12 mouse cellular contexts compared by ENCODE assay signal in genomic region chr10:42980999-42981757, GRCm38 (mm10).
A peak's percentile ranks its signal among the peaks of the same experiment; 100 is the strongest.
DNase-seq lines count a peak whose midpoint lies in the region; ATAC-seq and TF ChIP-seq lines count a peak whose summit lies in the region.
"Had no signal": no experiment of that assay in that cellular context is flagged by ENCODE, and none has a peak within 500 bp of the region (broad histone marks: within the 10 kb centered on the region; RNA-seq: fewer than 3 reads in every experiment).

No protein-coding gene starts in this region.

- H3K9ac ChIP-seq in midbrain, embryonic 11.5 days (ENCODE audit: low read length): no peak overlapping the region
- no peak overlapping the region for H3K9ac ChIP-seq in hindbrain, embryonic 16.5 days (ENCODE audit: low read depth, low read length)

- no peak for DNase-seq in gastrocnemius, adult 2 months
- no peak for DNase-seq in gastrocnemius, postnatal 4 days (ENCODE audit: low spot score in 2 of 2)
- peak; percentile 82 for DNase-seq in midbrain, embryonic 11.5 days (ENCODE audit: low spot score, missing footprints)
- DNase-seq in midbrain, embryonic 10.5 days (ENCODE audit: low spot score): no peak
- DNase-seq in B cell, adult 2 months: no peak
- no peak for DNase-seq in right cerebral cortex, postnatal 10 days (ENCODE audit: low spot score in 2 of 2)
- DNase-seq: adrenal gland, postnatal 14 days; cerebellum, postnatal 25 days; liver; lung, adult 2 months had no signal

- no peak overlapping the region for H3K4me3 ChIP-seq in gastrocnemius, adult 2 months
- no peak overlapping the region for H3K4me3 ChIP-seq in midbrain, embryonic 11.5 days (ENCODE audit: low read depth, low read length)
- no peak overlapping the region for H3K4me3 ChIP-seq in midbrain, embryonic 10.5 days
- H3K4me3 ChIP-seq in hindbrain, embryonic 16.5 days (ENCODE audit: low read length): no peak overlapping the region
- H3K4me3 ChIP-seq: megakaryocyte, embryonic 14.5 days had no signal

- no peaks in the 10 kb centered on the region; the same call in 1 of the 2 replicates for H3K27me3 ChIP-seq in midbrain, embryonic 11.5 days (ENCODE audit: control insufficient read depth, insufficient read depth, low read length)
- peaks cover 5% of the 10 kb centered on the region for H3K27me3 ChIP-seq in midbrain, embryonic 10.5 days (ENCODE audit: low read depth, poor library complexity, severe bottlenecking)
- H3K27me3 ChIP-seq in hindbrain, embryonic 16.5 days (replicated peaks; ENCODE audit: control insufficient read depth, insufficient read depth, low read length): no peaks in the 10 kb centered on the region

- H3K4me1 ChIP-seq in midbrain, embryonic 11.5 days (ENCODE audit: control insufficient read depth, insufficient read depth, low read length): no peaks in the 10 kb centered on the region
- peaks cover 17% of the 10 kb centered on the region for H3K4me1 ChIP-seq in midbrain, embryonic 10.5 days
- no peaks in the 10 kb centered on the region for H3K4me1 ChIP-seq in hindbrain, embryonic 16.5 days (ENCODE audit: control insufficient read depth, insufficient read depth, low read depth, low read length)
- H3K4me1 ChIP-seq: megakaryocyte, embryonic 14.5 days had no signal

- ATAC-seq in midbrain, embryonic 11.5 days (ENCODE audit: low FRiP score): no peak
- peak; percentile 68 for ATAC-seq in hindbrain, embryonic 16.5 days

- 63% methylated on average over 7 of the region's 7 CpGs for WGBS in midbrain, embryonic 11.5 days
- 67% methylated on average over 7 of the region's 7 CpGs for WGBS in midbrain, embryonic 10.5 days
- 47% methylated on average over 7 of the region's 7 CpGs for WGBS in hindbrain, embryonic 16.5 days

- H3K36me3 ChIP-seq in midbrain, embryonic 11.5 days (ENCODE audit: control insufficient read depth, insufficient read depth, low read length): no peaks in the 10 kb centered on the region
- H3K36me3 ChIP-seq in midbrain, embryonic 10.5 days: no peaks in the 10 kb centered on the region
- no peaks in the 10 kb centered on the region for H3K36me3 ChIP-seq in hindbrain, embryonic 16.5 days (ENCODE audit: control insufficient read depth, insufficient read depth, low read length)

- peak; percentile 28; the same call in 1 of the 2 replicates for TF ChIP-seq CTCF in gastrocnemius, adult 2 months (IDR thresholded peaks at IDR 0.05)

- no peaks in the 10 kb centered on the region for H3K9me3 ChIP-seq in midbrain, embryonic 11.5 days (ENCODE audit: control insufficient read depth, low read length)
- no peaks in the 10 kb centered on the region for H3K9me3 ChIP-seq in midbrain, embryonic 10.5 days (replicated peaks)
- H3K9me3 ChIP-seq in hindbrain, embryonic 16.5 days (ENCODE audit: control insufficient read depth, low read length): no peaks in the 10 kb centered on the region
- H3K9me3 ChIP-seq: megakaryocyte, embryonic 14.5 days had no signal

- intact Hi-C loops in gastrocnemius, adult 2 months (cut with DNase I): loop anchor here (10.0 kb wide), 2 partner anchors 394 to 474 kb away; no protein-coding TSS in a partner anchor

- no peak overlapping the region for H3K4me2 ChIP-seq in midbrain, embryonic 11.5 days
- H3K4me2 ChIP-seq in hindbrain, embryonic 16.5 days (ENCODE audit: low read length): no peak overlapping the region

- no peak overlapping the region for H3K27ac ChIP-seq in gastrocnemius, adult 2 months
- no peak overlapping the region for H3K27ac ChIP-seq in midbrain, embryonic 11.5 days (ENCODE audit: low read depth, low read length)
- H3K27ac ChIP-seq in midbrain, embryonic 10.5 days (replicated peaks): no peak overlapping the region
- no peak overlapping the region for H3K27ac ChIP-seq in hindbrain, embryonic 16.5 days (ENCODE audit: low read depth, low read length)
